Mouse (Mus musculus): ENCODE results near the gene 4930583I09Rik.

DNA sequence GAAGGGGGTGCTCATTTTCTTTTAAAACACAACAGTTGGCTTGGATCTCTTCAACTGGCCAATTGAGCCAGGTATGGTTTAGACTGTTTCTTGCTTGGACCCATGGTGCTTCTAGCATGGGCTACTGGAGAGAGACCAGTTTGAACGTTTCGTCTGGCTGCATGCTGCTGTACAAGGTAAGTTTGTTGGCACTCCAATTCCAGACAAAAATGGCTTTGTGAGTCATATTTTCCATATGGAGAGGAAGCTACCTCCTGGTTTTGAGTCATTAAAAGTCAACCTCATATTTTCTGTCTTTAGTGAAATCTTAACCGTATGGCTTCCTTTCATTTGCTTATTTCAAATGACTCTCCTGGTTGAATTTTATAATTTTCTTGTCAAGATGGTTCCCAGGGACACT, 19.6 kb downstream of the 4930583I09Rik start:
- TF ChIP-seq CTCF (IDR thresholded peaks at IDR 0.05; ENCODE audit: low read depth) (no peak), EP300 (IDR thresholded peaks at IDR 0.05; ENCODE audit: low read depth) (no peak)
